Mouse (Mus musculus): ENCODE data around the gene Gm29289.
"Not testable (repeated sequence)": the region's sequence is repeated elsewhere in the genome, so short reads cannot be mapped to it uniquely, and the experiment has no call there.

The Gm29289 gene

GRCm38 (mm10) chrY:2932282-2932681 lies at the start of gene Gm29289:
Gene Gm29289 (plus strand): TSS chrY:2932582.
- not testable (repeated sequence) for ATAC-seq (ENCODE audit: insufficient number of reproducible peaks, low FRiP score, low TSS enrichment)

- not testable (repeated sequence) for ATAC-seq (ENCODE audit: insufficient number of reproducible peaks, low FRiP score, low TSS enrichment)
These were observed 31.7 kb upstream of the Gm29289 start, which contains the start of gene Gm10352 for GRCm38 (mm10) chrY:2900689-2901088. Gene Gm10352 (plus strand): TSS chrY:2900989.

Measured in cerebellum, adult (tissue).